Mouse (Mus musculus) erythroblast, embryonic 14.5 days (primary cell): ENCODE measurements around the gene Olfr122.

Experiments used
- GATA1 ChIP-seq: IDR thresholded peaks from 2 replicates; pipeline ENCODE4 v1.6.1; 2012; ENCODE audit warnings: low read length, inconsistent platforms, mixed read lengths
- TAL1 ChIP-seq: IDR thresholded peaks from 3 replicates; pipeline ENCODE4 v1.6.1; 2012; ENCODE audit warnings: low read length, inconsistent platforms, mixed read lengths

GRCm38 (mm10) chr17:37793229-37793628, 24.8 kb downstream of the Olfr122 start, which contains the start of gene Olfr123:
- TF ChIP-seq TAL1, result no peak
- no peak for TF ChIP-seq GATA1
